9 mouse cellular contexts compared by ENCODE assay signal in the genomic region with DNA sequence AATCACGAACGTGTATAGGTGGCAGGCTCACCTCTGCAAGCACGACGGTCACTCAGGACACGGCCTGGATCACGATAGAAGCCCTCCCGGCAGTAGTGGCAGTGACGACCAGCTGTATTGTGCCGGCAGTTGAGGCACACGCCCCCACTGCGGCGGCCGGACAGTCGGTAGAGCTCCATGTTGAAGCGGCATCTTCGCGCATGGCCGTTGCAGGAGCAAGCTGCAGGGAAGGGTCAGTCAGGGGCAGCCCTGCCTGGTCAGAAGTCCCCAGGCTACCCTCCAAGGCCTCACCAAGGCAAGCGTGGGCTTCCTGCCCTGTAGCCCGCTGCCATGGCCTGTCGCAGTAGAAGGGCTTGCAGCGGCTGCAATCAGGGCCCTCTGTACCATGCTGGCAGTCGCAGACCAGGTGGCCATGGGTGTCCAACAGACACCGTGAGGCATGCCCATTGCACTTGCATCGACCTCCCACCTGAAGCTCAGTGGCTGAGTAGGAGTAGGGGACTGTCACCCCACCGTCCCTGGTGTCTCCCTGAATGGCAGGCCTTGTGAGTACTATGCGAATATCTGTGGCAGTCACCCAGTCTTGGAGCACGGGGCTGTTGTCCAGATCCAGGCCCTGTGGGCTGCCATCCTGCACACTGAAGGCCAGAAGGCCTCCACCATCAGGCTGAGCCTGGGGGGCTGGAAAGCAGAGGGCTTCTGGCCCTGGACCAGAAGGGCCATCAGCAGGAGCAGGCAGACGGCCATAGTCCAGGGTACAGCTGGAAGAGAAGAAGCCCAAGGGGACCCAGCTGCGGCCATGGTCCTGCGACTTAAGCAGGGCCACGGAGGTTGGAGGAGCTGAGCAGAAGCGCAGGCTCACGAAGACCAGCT. TPM values are rescaled to one million over a fixed set of nuclear protein-coding genes. Genes with fewer than 3 reads are reported as not detected.
DNase-seq lines count a peak whose midpoint lies in the region; ATAC-seq lines count a peak whose summit lies in the region.
"Had no signal": no experiment of that assay in that cellular context is flagged by ENCODE, and none has a peak within 500 bp of the region (broad histone marks: within the 10 kb centered on the region; RNA-seq: fewer than 3 reads in every experiment).

No protein-coding gene starts in this region.

- H3K36me3 ChIP-seq in heart, embryonic 13.5 days = no peaks in the 10 kb centered on the region
- no peaks in the 10 kb centered on the region for H3K36me3 ChIP-seq in embryonic facial prominence, embryonic 11.5 days (replicated peaks; ENCODE audit: control insufficient read depth, insufficient read depth, low read depth, low read length)
- no peaks in the 10 kb centered on the region for H3K36me3 ChIP-seq in hindbrain, embryonic 13.5 days
- H3K36me3 ChIP-seq in midbrain, embryonic 13.5 days = no peaks in the 10 kb centered on the region

- no peaks in the 10 kb centered on the region for H3K9me3 ChIP-seq in heart, embryonic 13.5 days
- no peaks in the 10 kb centered on the region for H3K9me3 ChIP-seq in embryonic facial prominence, embryonic 11.5 days (replicated peaks; ENCODE audit: control insufficient read depth, low read length)
- H3K9me3 ChIP-seq in hindbrain, embryonic 13.5 days = no peaks in the 10 kb centered on the region
- H3K9me3 ChIP-seq in midbrain, embryonic 13.5 days = no peaks in the 10 kb centered on the region

- 64% methylated on average over 34 of the region's 34 CpGs for WGBS in heart, embryonic 13.5 days
- WGBS in embryonic facial prominence, embryonic 11.5 days = 51% methylated on average over 34 of the region's 34 CpGs
- 54% methylated on average over 34 of the region's 34 CpGs for WGBS in hindbrain, embryonic 13.5 days
- WGBS in midbrain, embryonic 13.5 days = 56% methylated on average over 34 of the region's 34 CpGs

- H3K4me3 ChIP-seq in heart, embryonic 13.5 days = peak overlapping the region; percentile 73
- peak overlapping the region; percentile 73 for H3K4me3 ChIP-seq in embryonic facial prominence, embryonic 11.5 days (ENCODE audit: low read depth, low read length)
- peak overlapping the region; percentile 75 for H3K4me3 ChIP-seq in hindbrain, embryonic 13.5 days
- H3K4me3 ChIP-seq in midbrain, embryonic 13.5 days (replicated peaks) = peak overlapping the region; percentile 69

- peak overlapping the region; percentile 83 for H3K9ac ChIP-seq in heart, embryonic 13.5 days
- peak overlapping the region; percentile 82 for H3K9ac ChIP-seq in embryonic facial prominence, embryonic 11.5 days (replicated peaks; ENCODE audit: low read length)
- H3K9ac ChIP-seq in hindbrain, embryonic 13.5 days = peak overlapping the region; percentile 81
- peak overlapping the region; percentile 78 for H3K9ac ChIP-seq in midbrain, embryonic 13.5 days (replicated peaks)

- H3K27ac ChIP-seq in heart, embryonic 13.5 days (replicated peaks) = peak overlapping the region; percentile 67
- H3K27ac ChIP-seq in embryonic facial prominence, embryonic 11.5 days (replicated peaks; ENCODE audit: low read depth, low read length) = peak overlapping the region; percentile 88; the same call in 1 of the 2 replicates
- H3K27ac ChIP-seq in hindbrain, embryonic 13.5 days = peak overlapping the region; percentile 80; the same call in 1 of the 2 replicates
- no peak overlapping the region for H3K27ac ChIP-seq in midbrain, embryonic 13.5 days

- ATAC-seq in heart, embryonic 13.5 days (ENCODE audit: extremely low read depth, insufficient number of reproducible peaks, low FRiP score, low TSS enrichment) = no peak
- no peak for ATAC-seq in embryonic facial prominence, embryonic 11.5 days (replicated peaks; ENCODE audit: insufficient number of reproducible peaks, low FRiP score, low TSS enrichment, low read depth)
- ATAC-seq in hindbrain, embryonic 13.5 days (ENCODE audit: low FRiP score) = no peak
- no peak for ATAC-seq in midbrain, embryonic 13.5 days
- ATAC-seq: Patski had no signal

- peaks cover 51% of the 10 kb centered on the region for H3K27me3 ChIP-seq in heart, embryonic 13.5 days (replicated peaks)
- no peaks in the 10 kb centered on the region; the same call in 1 of the 2 replicates for H3K27me3 ChIP-seq in embryonic facial prominence, embryonic 11.5 days (ENCODE audit: control insufficient read depth, insufficient read depth, low read length)
- peaks cover 32% of the 10 kb centered on the region for H3K27me3 ChIP-seq in hindbrain, embryonic 13.5 days
- peaks cover 21% of the 10 kb centered on the region for H3K27me3 ChIP-seq in midbrain, embryonic 13.5 days
- H3K27me3 ChIP-seq: Patski had no signal

- H3K4me2 ChIP-seq in heart, embryonic 13.5 days = peak overlapping the region; percentile 85
- peak overlapping the region; percentile 96 for H3K4me2 ChIP-seq in embryonic facial prominence, embryonic 11.5 days (ENCODE audit: low read depth, low read length)
- H3K4me2 ChIP-seq in hindbrain, embryonic 13.5 days = peak overlapping the region; percentile 92
- H3K4me2 ChIP-seq in midbrain, embryonic 13.5 days (replicated peaks) = peak overlapping the region; percentile 80

- H3K4me1 ChIP-seq in heart, embryonic 13.5 days = peaks cover 88% of the 10 kb centered on the region
- peaks cover 33% of the 10 kb centered on the region for H3K4me1 ChIP-seq in embryonic facial prominence, embryonic 11.5 days (ENCODE audit: control insufficient read depth, insufficient read depth, low read length)
- peaks cover 90% of the 10 kb centered on the region for H3K4me1 ChIP-seq in hindbrain, embryonic 13.5 days (replicated peaks)
- peaks cover 88% of the 10 kb centered on the region for H3K4me1 ChIP-seq in midbrain, embryonic 13.5 days (replicated peaks)

- no peak for DNase-seq in heart, postnatal 4 days
- DNase-seq in embryonic facial prominence, embryonic 11.5 days (ENCODE audit: low spot score) = no peak
- no peak for DNase-seq in layer of hippocampus, adult 11-12 months (ENCODE audit: low spot score)
- no peak for DNase-seq in T-cell, adult 2 months (ENCODE audit: low spot score)
- DNase-seq in urinary bladder, postnatal 36 days (ENCODE audit: low spot score in 2 of 2) = no peak

RNA-seq across cellular contexts. Expression of gene Ntn3, which starts 1.3 kb away (rescaled TPM):
- polyA plus RNA-seq in heart, embryonic 13.5 days (2015; fragmentation: Nextera tagmentation; extraction: Ambion mirVana) = 1.9 and 2.0 TPM in 2 replicates
- total RNA-seq in heart, postnatal 4 days (2021) = 1 to 10 TPM; 2.3 to 2.4 TPM
- 6.2 and 7.1 TPM in 2 replicates for polyA plus RNA-seq in embryonic facial prominence, embryonic 11.5 days (2014; fragmentation: Nextera tagmentation; extraction: Ambion mirVana)
- 4.2 and 5.2 TPM in 2 replicates for polyA plus RNA-seq in hindbrain, embryonic 13.5 days (2015; fragmentation: Nextera tagmentation; extraction: Ambion mirVana)
- 3.3 and 4.6 TPM in 2 replicates for polyA plus RNA-seq in midbrain, embryonic 13.5 days (2015; fragmentation: Nextera tagmentation; extraction: Ambion mirVana)

RNA-seq across cellular contexts. Expression of gene Tbc1d24, which starts 2.6 kb away (rescaled TPM):
- 4.2 and 5.2 TPM in 2 replicates for polyA plus RNA-seq in heart, embryonic 13.5 days (2015; fragmentation: Nextera tagmentation; extraction: Ambion mirVana)
- total RNA-seq in heart, postnatal 4 days (2021) = 10 to 100 TPM in 1 of 2 experiments, 1 to 10 TPM in 1; 9.6 to 10.9 TPM
- 3.7 and 5.4 TPM in 2 replicates for polyA plus RNA-seq in embryonic facial prominence, embryonic 11.5 days (2014; fragmentation: Nextera tagmentation; extraction: Ambion mirVana)
- polyA plus RNA-seq in hindbrain, embryonic 13.5 days (2015; fragmentation: Nextera tagmentation; extraction: Ambion mirVana) = 24.4 and 25.5 TPM in 2 replicates
- polyA plus RNA-seq in midbrain, embryonic 13.5 days (2015; fragmentation: Nextera tagmentation; extraction: Ambion mirVana) = 19.2 and 20.4 TPM in 2 replicates

RNA-seq across cellular contexts. Expression of gene Tedc2, which starts 12.6 kb away (rescaled TPM):
- polyA plus RNA-seq in heart, embryonic 13.5 days (2015; fragmentation: Nextera tagmentation; extraction: Ambion mirVana) = 6.2 and 7.0 TPM in 2 replicates
- total RNA-seq in heart, postnatal 4 days (2021) = 1 to 10 TPM; 4.2 to 5.1 TPM
- 16.9 and 21.7 TPM in 2 replicates for polyA plus RNA-seq in embryonic facial prominence, embryonic 11.5 days (2014; fragmentation: Nextera tagmentation; extraction: Ambion mirVana)
- polyA plus RNA-seq in hindbrain, embryonic 13.5 days (2015; fragmentation: Nextera tagmentation; extraction: Ambion mirVana) = 11.8 and 12.8 TPM in 2 replicates
- polyA plus RNA-seq in midbrain, embryonic 13.5 days (2015; fragmentation: Nextera tagmentation; extraction: Ambion mirVana) = 13.9 and 14.4 TPM in 2 replicates

RNA-seq across cellular contexts. Expression of gene Atp6v0c, which starts 38.5 kb away (rescaled TPM):
- 544 and 567 TPM in 2 replicates for polyA plus RNA-seq in heart, embryonic 13.5 days (2015; fragmentation: Nextera tagmentation; extraction: Ambion mirVana)
- total RNA-seq in heart, postnatal 4 days (2021) = 100 to 1,000 TPM; 291 to 298 TPM
- 384 and 433 TPM in 2 replicates for polyA plus RNA-seq in embryonic facial prominence, embryonic 11.5 days (2014; fragmentation: Nextera tagmentation; extraction: Ambion mirVana)
- 1,028 and 1,039 TPM in 2 replicates for polyA plus RNA-seq in hindbrain, embryonic 13.5 days (2015; fragmentation: Nextera tagmentation; extraction: Ambion mirVana)
- polyA plus RNA-seq in midbrain, embryonic 13.5 days (2015; fragmentation: Nextera tagmentation; extraction: Ambion mirVana) = 843 and 851 TPM in 2 replicates

RNA-seq across cellular contexts. Expression of gene Ccnf, which starts 43.3 kb away (rescaled TPM):
- polyA plus RNA-seq in heart, embryonic 13.5 days (2015; fragmentation: Nextera tagmentation; extraction: Ambion mirVana) = 37.2 and 38.4 TPM in 2 replicates
- total RNA-seq in heart, postnatal 4 days (2021) = 10 to 100 TPM; 18.1 to 20.1 TPM
- polyA plus RNA-seq in embryonic facial prominence, embryonic 11.5 days (2014; fragmentation: Nextera tagmentation; extraction: Ambion mirVana) = 99.6 and 101 TPM in 2 replicates
- 17.2 and 17.9 TPM in 2 replicates for polyA plus RNA-seq in hindbrain, embryonic 13.5 days (2015; fragmentation: Nextera tagmentation; extraction: Ambion mirVana)
- polyA plus RNA-seq in midbrain, embryonic 13.5 days (2015; fragmentation: Nextera tagmentation; extraction: Ambion mirVana) = 30.9 and 32.9 TPM in 2 replicates
